Mouse (Mus musculus): ENCODE measurements around the gene Cbx5. TPM values are rescaled to one million over a fixed set of nuclear protein-coding genes. Genes with fewer than 3 reads are reported as not detected.

Gene Cbx5
- polyA plus RNA-seq, 1 experiment, result 52.3 TPM

GRCm38 (mm10) chr15:103185462-103186198 is 54.0 kb downstream of the Cbx5 start:
- TF ChIP-seq MYOG (IDR thresholded peaks at IDR 0.05; ENCODE audit: control insufficient read depth, extremely low read depth, insufficient read length), result no peak
- no peak for TF ChIP-seq MYOD1 (IDR thresholded peaks at IDR 0.05; ENCODE audit: control insufficient read depth, insufficient read length, low read depth)
- peak; percentile 96 for TF ChIP-seq CTCF (IDR thresholded peaks at IDR 0.05; ENCODE audit: control insufficient read depth, insufficient read depth, insufficient read length)

GRCm38 (mm10) chr15:103183651-103184610 is 55.7 kb downstream of the Cbx5 start:
- Histone ChIP-seq H3K36me3 (ENCODE audit: control insufficient read depth, insufficient read depth) (no peaks in the 10 kb centered on the region), H3K79me3 (ENCODE audit: low read depth) (no peaks in the 10 kb centered on the region), H3K4me3 (ENCODE audit: insufficient read depth, poor library complexity, severe bottlenecking) (no peak overlapping the region), H3ac (ENCODE audit: control insufficient read depth, insufficient read length, low read depth) (no peak overlapping the region), H3K79me2 (ENCODE audit: control insufficient read depth, insufficient read depth) (no peaks in the 10 kb centered on the region), H3K27me3 (ENCODE audit: control insufficient read depth, insufficient read depth, insufficient read length) (no peaks in the 10 kb centered on the region)
- no peak for TF ChIP-seq MYOD1 (IDR thresholded peaks at IDR 0.05; ENCODE audit: control insufficient read depth, insufficient read length, low read depth)
- TF ChIP-seq MYOG (IDR thresholded peaks at IDR 0.05; ENCODE audit: control insufficient read depth, extremely low read depth, insufficient read length), result no peak
- no peak for TF ChIP-seq CEBPB (IDR thresholded peaks at IDR 0.05; ENCODE audit: low read depth)
- peak; percentile 25 for TF ChIP-seq CTCF (IDR thresholded peaks at IDR 0.05; ENCODE audit: control insufficient read depth, insufficient read depth, insufficient read length)

More at GRCm38 (mm10) chr15:103185462-103186198, 54.0 kb downstream of the Cbx5 start:
- Histone ChIP-seq H3K36me3 (ENCODE audit: control insufficient read depth, insufficient read depth) (peaks cover 8% of the 10 kb centered on the region), H3K79me2 (ENCODE audit: control insufficient read depth, insufficient read depth) (no peaks in the 10 kb centered on the region), H3K4me3 (ENCODE audit: insufficient read depth, poor library complexity, severe bottlenecking) (no peak overlapping the region), H3K27me3 (ENCODE audit: control insufficient read depth, insufficient read depth, insufficient read length) (no peaks in the 10 kb centered on the region), H3ac (ENCODE audit: control insufficient read depth, insufficient read length, low read depth) (no peak overlapping the region), H3K79me3 (ENCODE audit: low read depth) (no peaks in the 10 kb centered on the region)

- Histone ChIP-seq H3K79me3 (ENCODE audit: low read depth) (no peaks in the 10 kb centered on the region), H3K4me3 (ENCODE audit: insufficient read depth, poor library complexity, severe bottlenecking) (peak overlapping the region; percentile 24), H3ac (ENCODE audit: control insufficient read depth, insufficient read length, low read depth) (peak overlapping the region; percentile 56), H3K36me3 (ENCODE audit: control insufficient read depth, insufficient read depth) (no peaks in the 10 kb centered on the region), H3K27me3 (ENCODE audit: control insufficient read depth, insufficient read depth, insufficient read length) (no peaks in the 10 kb centered on the region), H3K79me2 (ENCODE audit: control insufficient read depth, insufficient read depth) (no peaks in the 10 kb centered on the region)
- no peak for TF ChIP-seq FOSL1 (IDR thresholded peaks at IDR 0.05; ENCODE audit: insufficient read depth, low read length, poor library complexity, severe bottlenecking)
- TF ChIP-seq MYOD1 (IDR thresholded peaks at IDR 0.05; ENCODE audit: control insufficient read depth, insufficient read length, low read depth), result no peak
- peak; percentile 96 for TF ChIP-seq CTCF (IDR thresholded peaks at IDR 0.05; ENCODE audit: control insufficient read depth, insufficient read depth, insufficient read length)
- TF ChIP-seq MAX (IDR thresholded peaks at IDR 0.05), result peak; percentile 87
- no peak for TF ChIP-seq USF1 (IDR thresholded peaks at IDR 0.05; ENCODE audit: low read depth)
- TF ChIP-seq MYOG (IDR thresholded peaks at IDR 0.05; ENCODE audit: control insufficient read depth, extremely low read depth, insufficient read length), result no peak
- no peak for TF ChIP-seq CEBPB (IDR thresholded peaks at IDR 0.05; ENCODE audit: low read depth)
Measured at GRCm38 (mm10) chr15:103183135-103183534, 56.5 kb downstream of the Cbx5 start.

- TF ChIP-seq CTCF (IDR thresholded peaks at IDR 0.05; ENCODE audit: control insufficient read depth, insufficient read depth, insufficient read length) (peak; percentile 100), MYOD1 (IDR thresholded peaks at IDR 0.05; ENCODE audit: control insufficient read depth, insufficient read length, low read depth) (no peak)
- Histone ChIP-seq H3K27me3 (ENCODE audit: control insufficient read depth, insufficient read depth, insufficient read length) (no peaks in the 10 kb centered on the region), H3K36me3 (ENCODE audit: control insufficient read depth, insufficient read depth) (no peaks in the 10 kb centered on the region), H3K79me2 (ENCODE audit: control insufficient read depth, insufficient read depth) (no peaks in the 10 kb centered on the region), H3K79me3 (ENCODE audit: low read depth) (no peaks in the 10 kb centered on the region), H3ac (ENCODE audit: control insufficient read depth, insufficient read length, low read depth) (peak overlapping the region; percentile 21), H3K4me3 (ENCODE audit: insufficient read depth, poor library complexity, severe bottlenecking) (peak overlapping the region; percentile 24)
Measured at GRCm38 (mm10) chr15:103182166-103182790, 57.3 kb downstream of the Cbx5 start.

GRCm38 (mm10) chr15:103180406-103180805 is 59.2 kb downstream of the Cbx5 start:
- Histone ChIP-seq H3K36me3 (ENCODE audit: control insufficient read depth, insufficient read depth) (no peaks in the 10 kb centered on the region), H3K27me3 (ENCODE audit: control insufficient read depth, insufficient read depth, insufficient read length) (no peaks in the 10 kb centered on the region), H3ac (ENCODE audit: control insufficient read depth, insufficient read length, low read depth) (no peak overlapping the region), H3K4me3 (ENCODE audit: insufficient read depth, poor library complexity, severe bottlenecking) (no peak overlapping the region), H3K79me2 (ENCODE audit: control insufficient read depth, insufficient read depth) (no peaks in the 10 kb centered on the region), H3K79me3 (ENCODE audit: low read depth) (no peaks in the 10 kb centered on the region)
- no peak for TF ChIP-seq MAX (IDR thresholded peaks at IDR 0.05)
- no peak for TF ChIP-seq USF1 (IDR thresholded peaks at IDR 0.05; ENCODE audit: low read depth)
- TF ChIP-seq FOSL1 (IDR thresholded peaks at IDR 0.05; ENCODE audit: insufficient read depth, low read length, poor library complexity, severe bottlenecking), result no peak
- no peak for TF ChIP-seq MYOD1 (IDR thresholded peaks at IDR 0.05; ENCODE audit: control insufficient read depth, insufficient read length, low read depth)
- TF ChIP-seq CEBPB (IDR thresholded peaks at IDR 0.05; ENCODE audit: low read depth), result no peak
- TF ChIP-seq MYOG (IDR thresholded peaks at IDR 0.05; ENCODE audit: control insufficient read depth, extremely low read depth, insufficient read length), result no peak
- TF ChIP-seq CTCF (IDR thresholded peaks at IDR 0.05; ENCODE audit: control insufficient read depth, insufficient read depth, insufficient read length), result no peak

All from C2C12 (cell line).